Mouse (Mus musculus) lung, postnatal 0 days (tissue): Measurements from ENCODE around the gene Spats2.

Experiments
- CTCF ChIP-seq: IDR thresholded peaks from 2 replicates; pipeline ENCODE4 v1.5.1; 2016; ENCODE audit warnings: antibody characterized with exemption, mild to moderate bottlenecking
- EP300 ChIP-seq: IDR thresholded peaks from 2 replicates; pipeline ENCODE4 v1.6.1; 2016; ENCODE audit warnings: antibody characterized with exemption, mild to moderate bottlenecking, control low read depth

- TF ChIP-seq CTCF = peak; percentile 85
- TF ChIP-seq EP300 = no peak
Measured at GRCm38 (mm10) chr15:99139669-99140068, 14.0 kb downstream of the Spats2 start.
